ENCODE assay signal across 19 mouse cellular contexts in genomic region chr13:118800176-118800575, GRCm38 (mm10).
A peak's percentile ranks its signal among the peaks of the same experiment; 100 is the strongest.
DNase-seq lines count a peak whose midpoint lies in the region; ATAC-seq and TF ChIP-seq lines count a peak whose summit lies in the region.
"Had no signal": no experiment of that assay in that cellular context is flagged by ENCODE, and none has a peak within 500 bp of the region (broad histone marks: within the 10 kb centered on the region; RNA-seq: fewer than 3 reads in every experiment).

No protein-coding gene starts in this region.

- no peaks in the 10 kb centered on the region for H3K36me3 ChIP-seq in heart, adult 2 months (ENCODE audit: control insufficient read depth, insufficient read depth, low read length)
- H3K36me3 ChIP-seq in kidney, postnatal 0 days (ENCODE audit: insufficient read depth, low read length): no peaks in the 10 kb centered on the region
- H3K36me3 ChIP-seq: embryonic facial prominence, embryonic 10.5 days; heart, embryonic 13.5 days; hindbrain, embryonic 12.5 days had no signal

- H3K9me3 ChIP-seq in kidney, postnatal 0 days (replicated peaks; ENCODE audit: low read length): no peaks in the 10 kb centered on the region
- H3K9me3 ChIP-seq: embryonic facial prominence, embryonic 10.5 days; forebrain, embryonic 13.5 days; heart, embryonic 13.5 days; hindbrain, embryonic 12.5 days had no signal

- no peaks in the 10 kb centered on the region for H3K27me3 ChIP-seq in heart, adult 2 months (ENCODE audit: control insufficient read depth, insufficient read depth, low read length)
- no peaks in the 10 kb centered on the region for H3K27me3 ChIP-seq in kidney, postnatal 0 days (ENCODE audit: insufficient read depth, low read length)
- H3K27me3 ChIP-seq: forebrain, embryonic 13.5 days; heart, embryonic 13.5 days; hindbrain, embryonic 12.5 days had no signal

- TF ChIP-seq EP300 in heart, adult 2 months (IDR thresholded peaks at IDR 0.05; ENCODE audit: insufficient read depth, low read depth, low read length): no peak

- no peak overlapping the region for H3K4me2 ChIP-seq in kidney, postnatal 0 days (ENCODE audit: low read length)
- H3K4me2 ChIP-seq: forebrain, embryonic 13.5 days; heart, embryonic 13.5 days; hindbrain, embryonic 12.5 days had no signal

- no peaks in the 10 kb centered on the region for H3K79me2 ChIP-seq in heart, adult 2 months (replicated peaks; ENCODE audit: control insufficient read depth, insufficient read depth, low read length)

- no peak for TF ChIP-seq POLR2A in heart, adult 2 months (IDR thresholded peaks at IDR 0.05; ENCODE audit: insufficient read depth, low read depth, low read length)

- 53% methylated on average over 4 of the region's 4 CpGs for WGBS in heart, adult 2 months
- WGBS in kidney, postnatal 0 days: 64% methylated on average over 4 of the region's 4 CpGs

- no peak for ATAC-seq in kidney, postnatal 0 days (replicated peaks; ENCODE audit: low FRiP score, low read depth)
- ATAC-seq: forebrain, embryonic 13.5 days; forebrain, postnatal 0 days; hindbrain, embryonic 16.5 days; inflammation-experienced regulatory T-cells, adult 6 months had no signal

- no peaks in the 10 kb centered on the region for H3K4me1 ChIP-seq in heart, adult 2 months (ENCODE audit: control insufficient read depth, insufficient read depth, low read length)
- H3K4me1 ChIP-seq in kidney, postnatal 0 days (replicated peaks; ENCODE audit: insufficient read depth, low read length): no peaks in the 10 kb centered on the region
- H3K4me1 ChIP-seq: embryonic facial prominence, embryonic 10.5 days; forebrain, embryonic 13.5 days; heart, embryonic 13.5 days; hindbrain, embryonic 12.5 days had no signal

- no peak overlapping the region for H3K9ac ChIP-seq in heart, adult 2 months (ENCODE audit: low read depth, low read length)
- no peak overlapping the region for H3K9ac ChIP-seq in kidney, postnatal 0 days (ENCODE audit: low read depth, low read length)
- H3K9ac ChIP-seq: forebrain, embryonic 13.5 days; forebrain, postnatal 0 days; heart, embryonic 13.5 days; hindbrain, embryonic 12.5 days had no signal

- H3K4me3 ChIP-seq in heart, adult 2 months: no peak overlapping the region
- H3K4me3 ChIP-seq in kidney, postnatal 0 days (replicated peaks; ENCODE audit: low read depth, low read length): no peak overlapping the region
- H3K4me3 ChIP-seq: embryonic facial prominence, embryonic 10.5 days; forebrain, embryonic 13.5 days; heart, embryonic 13.5 days; hindbrain, embryonic 12.5 days had no signal

- TF ChIP-seq CTCF in heart, adult 2 months (IDR thresholded peaks at IDR 0.05): no peak
- no peak for TF ChIP-seq CTCF in kidney, postnatal 0 days (IDR thresholded peaks at IDR 0.05; ENCODE audit: low read depth)

- intact Hi-C loops in heart, adult 2 months (cut with DNase I): no loop called here

- DNase-seq in heart, adult 8-10 months (ENCODE audit: low spot score): peak; percentile 25
- no peak for DNase-seq in heart, adult 2 months
- peak; percentile 7 for DNase-seq in kidney, postnatal 0 days (ENCODE audit: low spot score)
- no peak for DNase-seq in kidney, postnatal 14 days
- DNase-seq in lung, postnatal 10 days: peak; percentile 2
- no peak for DNase-seq in lung, postnatal 25 days (ENCODE audit: low spot score)
- peak; percentile 3 for DNase-seq in skeletal muscle tissue, adult 2 months (ENCODE audit: low read depth, low spot score)
- DNase-seq in right cerebral cortex, postnatal 10 days (ENCODE audit: low spot score in 2 of 2): no peak
- DNase-seq: adrenal gland, adult 8-10 months; adrenal gland, postnatal 36 days; cerebellum, adult 2 months; cerebellum, postnatal 10 days; forebrain, postnatal 0 days had no signal

- H3K27ac ChIP-seq in heart, adult 2 months: no peak overlapping the region
- no peak overlapping the region for H3K27ac ChIP-seq in kidney, postnatal 0 days
- H3K27ac ChIP-seq: embryonic facial prominence, embryonic 10.5 days; forebrain, embryonic 13.5 days; heart, embryonic 13.5 days; hindbrain, embryonic 12.5 days had no signal

Comparison
In these comparisons a context has a peak if more than half of its experiments do, and no peak if none do; other contexts are left out.
1. DNase-seq: peak in heart, adult 8-10 months (single experiment), kidney, postnatal 0 days (single experiment), lung, postnatal 10 days (single experiment) and skeletal muscle tissue, adult 2 months (single experiment); none in heart, adult 2 months (0 of 2), kidney, postnatal 14 days (single experiment), lung, postnatal 25 days (single experiment) and right cerebral cortex, postnatal 10 days (0 of 2).